Mouse (Mus musculus): ENCODE results near the gene Mreg. TPM values are rescaled to one million over a fixed set of nuclear protein-coding genes. Genes with fewer than 3 reads are reported as not detected.
"Not testable (repeated sequence)": the region's sequence is repeated elsewhere in the genome, so short reads cannot be mapped to it uniquely, and the experiment has no call there.

The Mreg gene
- polyA plus RNA-seq (2016; fragmentation: Nextera tagmentation; extraction: Ambion mirVana) = 4.0 and 4.2 TPM in 2 replicates

DNA sequence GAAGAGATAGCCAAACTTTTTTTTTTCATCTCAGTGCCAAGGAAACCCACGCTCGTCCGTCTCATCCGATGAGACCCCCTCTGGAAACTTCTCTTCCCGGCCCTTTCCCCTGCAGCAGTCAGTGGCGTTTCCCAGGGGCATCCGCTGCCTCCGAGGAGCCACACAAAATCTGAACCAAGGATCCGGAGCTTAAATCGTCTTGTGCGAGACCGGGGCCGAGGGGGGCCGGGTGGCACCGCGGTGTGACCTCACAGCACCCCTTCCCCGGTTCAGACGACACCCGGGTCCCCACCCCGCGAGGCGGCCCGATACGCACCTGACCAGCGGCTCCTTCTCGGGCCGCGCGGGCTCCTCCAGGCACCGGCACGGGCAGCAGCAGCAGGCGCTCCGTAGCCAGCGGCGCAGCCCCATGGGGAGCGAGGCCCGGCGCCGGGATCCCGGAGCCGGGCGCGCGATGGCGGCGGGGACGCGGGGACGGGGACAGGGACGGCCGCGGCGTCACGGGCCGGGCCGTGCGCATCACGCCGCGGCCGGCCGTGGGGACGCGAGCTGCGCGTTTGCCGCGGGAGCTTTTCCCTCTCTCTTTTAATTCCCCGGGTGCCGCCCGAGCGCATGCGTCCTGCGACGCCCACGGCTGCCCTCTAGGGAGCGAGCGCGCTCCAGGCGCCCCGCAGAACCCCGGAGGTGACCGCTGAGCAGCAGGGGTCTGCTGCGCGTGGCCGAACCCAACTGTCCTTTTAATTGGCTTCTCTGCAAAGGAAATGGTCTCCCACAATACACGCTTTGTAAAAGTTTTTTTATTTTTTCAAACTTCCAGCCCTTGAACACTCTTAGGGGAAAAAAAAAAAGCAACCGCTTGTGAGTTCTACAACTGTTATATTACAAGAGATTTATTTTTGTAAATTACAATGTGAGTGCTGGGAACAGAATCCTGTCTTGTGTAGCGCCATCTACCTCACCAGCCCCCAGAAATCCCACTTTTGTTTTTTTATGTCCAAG, at the start of gene Mreg:
TSS of gene Mreg (minus strand) at position 607 of the 999 bp plus-strand sequence.
- H3K27me3 ChIP-seq (ENCODE audit: insufficient read depth, poor library complexity, severe bottlenecking) = no peaks in the 10 kb centered on the region
- no peaks in the 10 kb centered on the region for H3K36me3 ChIP-seq
- H3K27ac ChIP-seq = peak within 1 kb of the TSS; percentile 91
- peaks cover 18% of the 10 kb centered on the region for H3K4me1 ChIP-seq
- peak within 1 kb of the TSS; percentile 89 for H3K4me3 ChIP-seq
- under 1% methylated on average over 89 of the region's 89 CpGs for WGBS
- H3K9me3 ChIP-seq = no peaks in the 10 kb centered on the region
- DNase-seq (ENCODE audit: low spot score) = peak; percentile 85

DNA sequence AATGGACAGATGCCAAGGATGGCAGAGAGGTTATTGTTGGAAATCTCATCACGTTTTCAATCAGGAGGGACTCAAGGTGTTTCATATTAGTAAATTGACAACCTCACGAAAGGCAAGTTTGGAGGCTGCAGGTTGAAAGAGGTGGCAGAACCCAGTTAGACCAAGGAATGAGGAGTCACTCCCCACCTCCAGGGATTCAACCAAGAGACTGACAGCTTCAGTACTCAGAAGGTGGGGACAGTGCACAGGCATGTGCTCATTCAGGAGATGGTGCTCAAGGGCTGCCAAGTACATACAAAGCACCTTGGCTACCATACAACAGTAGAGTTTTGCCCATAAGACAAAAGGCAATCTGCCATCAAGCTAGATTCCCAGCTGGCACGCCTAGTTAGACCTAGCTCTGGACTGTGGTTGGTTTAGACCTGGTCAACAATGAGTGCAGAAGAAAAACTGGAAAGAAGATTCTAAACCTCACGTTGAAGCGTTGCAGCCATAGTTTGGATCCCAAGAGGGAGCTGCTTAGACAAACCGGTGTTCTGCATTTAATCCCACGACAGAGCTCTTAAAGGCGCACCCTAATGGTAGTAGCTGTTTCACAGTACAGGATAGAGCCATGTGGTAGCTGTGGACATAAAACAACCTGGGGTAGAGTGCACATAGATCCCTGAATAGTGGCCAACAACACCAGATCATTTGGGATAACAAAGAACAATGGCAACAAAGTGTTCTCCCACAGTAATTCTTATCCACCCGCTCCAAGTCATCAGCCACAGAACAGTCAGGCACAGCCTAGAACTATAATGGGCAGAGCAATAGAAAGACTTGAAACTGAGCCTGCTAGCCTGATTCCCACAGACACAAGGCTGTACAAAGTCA, 44.5 kb upstream of the Mreg start:
- Histone ChIP-seq H3K4me3 (no peak overlapping the region), H3K4me1 (peaks cover 21% of the 10 kb centered on the region), H3K36me3 (0 out of 2 replicates have a peak, but pooled peaks cover 1% of the 10 kb centered on the region), H3K9me3 (no peaks in the 10 kb centered on the region), H3K27ac (no peak overlapping the region), H3K27me3 (ENCODE audit: insufficient read depth, poor library complexity, severe bottlenecking) (no peaks in the 10 kb centered on the region)
- WGBS = 75% methylated on average over 9 of the region's 9 CpGs
- DNase-seq (ENCODE audit: low spot score) = no peak

DNA sequence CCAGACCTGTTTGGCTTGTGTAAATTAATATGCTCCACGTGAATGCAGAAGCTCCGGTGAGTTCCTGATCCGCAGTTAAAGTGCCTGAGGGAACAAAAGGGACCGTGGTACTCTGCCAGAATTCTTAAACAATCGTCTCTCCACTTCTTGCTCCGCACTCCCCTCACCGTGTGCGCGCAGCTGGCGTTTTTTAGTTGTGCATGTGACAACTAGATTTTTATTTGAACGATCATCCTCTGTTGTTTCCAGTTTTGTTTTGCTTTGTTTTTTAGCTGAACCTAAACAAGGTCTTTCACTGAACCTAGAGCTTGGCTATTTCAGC, 43.7 kb upstream of the Mreg start:
- peak overlapping the region; percentile 95 for H3K27ac ChIP-seq
- H3K4me3 ChIP-seq = peak overlapping the region; percentile 53; the same call in 1 of the 2 replicates
- DNase-seq (ENCODE audit: low spot score) = no peak
- H3K9me3 ChIP-seq = no peaks in the 10 kb centered on the region
- H3K27me3 ChIP-seq (ENCODE audit: insufficient read depth, poor library complexity, severe bottlenecking) = no peaks in the 10 kb centered on the region
- peaks cover 21% of the 10 kb centered on the region for H3K4me1 ChIP-seq
- WGBS = 42% methylated on average over 11 of the region's 11 CpGs
- no peaks in the 10 kb centered on the region for H3K36me3 ChIP-seq

DNA sequence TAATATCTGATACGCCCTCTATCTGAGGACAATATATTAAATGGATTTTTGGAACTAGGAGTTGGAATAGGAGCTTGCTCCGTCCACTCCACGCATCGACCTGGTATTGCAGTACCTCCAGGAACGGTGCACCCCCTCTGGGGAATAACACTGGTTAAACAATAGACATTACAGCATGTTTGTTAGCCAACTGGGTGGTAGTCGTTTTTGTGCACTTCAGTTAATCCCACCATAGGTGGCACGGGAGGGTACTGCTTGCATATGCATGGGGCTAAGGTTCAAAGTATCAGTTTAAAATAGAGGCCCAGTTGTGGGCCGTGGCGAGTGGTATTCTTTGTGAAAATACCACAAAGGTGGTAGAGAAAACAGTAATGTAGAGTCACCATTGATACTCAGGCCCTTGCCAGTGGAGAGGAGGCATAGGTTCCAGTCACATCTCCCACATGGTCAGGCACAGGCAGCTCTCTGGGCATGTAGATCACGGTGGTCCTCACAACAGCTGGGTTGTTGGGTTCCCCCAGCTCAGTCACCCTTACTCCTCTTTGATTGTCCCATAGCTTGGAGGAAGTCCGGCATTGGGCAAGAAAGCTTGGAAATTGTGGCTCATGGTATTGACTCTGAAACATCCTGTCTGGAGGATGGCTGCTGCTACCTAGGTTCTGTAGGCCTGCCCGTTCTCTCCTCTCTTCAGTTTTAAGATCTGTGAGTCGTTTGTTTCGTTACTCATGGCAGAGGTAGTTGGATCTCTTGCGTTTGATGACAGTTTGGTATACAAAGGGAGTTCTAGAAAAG, 43.2 kb upstream of the Mreg start:
- peak; percentile 97 for DNase-seq (ENCODE audit: low spot score)
- H3K36me3 ChIP-seq = no peaks in the 10 kb centered on the region
- peaks cover 21% of the 10 kb centered on the region for H3K4me1 ChIP-seq
- H3K27ac ChIP-seq = peak overlapping the region; percentile 95
- H3K4me3 ChIP-seq = peak overlapping the region; percentile 53
- H3K9me3 ChIP-seq = no peaks in the 10 kb centered on the region
- H3K27me3 ChIP-seq (ENCODE audit: insufficient read depth, poor library complexity, severe bottlenecking) = no peaks in the 10 kb centered on the region
- WGBS = 5% methylated on average over 15 of the region's 15 CpGs

DNA sequence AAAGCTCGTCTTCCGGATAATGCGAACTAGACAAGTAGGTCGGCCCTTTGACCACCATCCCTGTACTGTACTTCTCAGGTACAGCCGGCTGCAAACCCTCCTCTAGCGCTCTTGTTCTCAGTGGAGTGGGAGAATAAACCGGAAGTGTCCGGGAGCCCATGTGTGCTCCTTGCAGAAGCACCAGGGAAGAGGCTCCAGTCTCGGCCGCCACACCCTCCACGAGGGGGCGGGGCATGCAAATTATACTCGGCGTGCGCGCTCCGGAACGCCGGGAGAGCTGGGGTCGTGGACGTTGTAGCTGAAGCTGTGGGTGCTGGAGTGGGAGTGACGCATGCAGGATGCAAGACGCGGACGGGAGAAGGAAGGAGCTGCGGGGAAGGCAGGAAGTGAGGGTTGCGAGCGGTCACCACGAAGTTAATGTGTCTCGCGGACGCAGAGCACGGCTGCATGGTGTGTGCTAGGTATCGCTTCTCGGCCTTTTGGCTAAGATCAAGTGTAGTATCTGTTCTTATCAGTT, 42.5 kb upstream of the Mreg start:
- no peaks in the 10 kb centered on the region for H3K27me3 ChIP-seq (ENCODE audit: insufficient read depth, poor library complexity, severe bottlenecking)
- H3K4me3 ChIP-seq = peak overlapping the region; percentile 53
- no peaks in the 10 kb centered on the region for H3K9me3 ChIP-seq
- peak overlapping the region; percentile 95 for H3K27ac ChIP-seq
- H3K36me3 ChIP-seq = no peaks in the 10 kb centered on the region
- H3K4me1 ChIP-seq = peaks cover 21% of the 10 kb centered on the region
- under 1% methylated on average over 35 of the region's 35 CpGs for WGBS
- DNase-seq (ENCODE audit: low spot score) = peak; percentile 97

DNA sequence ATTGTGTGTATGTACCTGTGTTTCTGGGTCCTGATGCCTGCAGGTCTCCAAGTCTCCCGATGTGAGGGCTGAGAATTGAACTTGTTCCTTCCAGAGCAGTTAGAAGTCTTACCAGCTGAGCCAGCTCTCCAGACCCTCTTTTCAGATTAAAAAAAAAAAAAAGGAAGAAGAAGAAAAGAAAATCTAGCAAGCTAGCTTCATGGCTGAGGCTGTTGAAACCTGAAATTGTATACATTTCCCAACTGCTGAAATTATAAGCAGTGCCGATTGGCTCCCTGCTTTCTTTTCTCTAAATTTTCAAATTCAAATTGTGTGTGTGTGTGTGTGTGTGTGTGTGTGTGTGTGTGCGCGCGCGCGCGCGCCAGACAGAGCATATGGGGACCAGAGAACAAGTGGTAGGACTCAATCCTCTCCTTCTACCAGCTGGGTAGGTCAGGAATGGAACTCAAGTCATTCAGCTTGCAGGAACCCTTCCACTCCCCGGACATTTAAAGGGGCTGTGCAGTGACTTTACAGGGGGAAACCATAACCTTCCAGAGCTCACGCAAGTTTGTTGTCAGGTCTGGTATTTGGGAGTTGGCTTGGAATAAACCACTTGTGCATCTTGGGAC, 41.9 kb upstream of the Mreg start:
- H3K4me3 ChIP-seq = peak overlapping the region; percentile 53
- H3K27ac ChIP-seq = peak overlapping the region; percentile 95
- DNase-seq (ENCODE audit: low spot score) = no peak

DNA sequence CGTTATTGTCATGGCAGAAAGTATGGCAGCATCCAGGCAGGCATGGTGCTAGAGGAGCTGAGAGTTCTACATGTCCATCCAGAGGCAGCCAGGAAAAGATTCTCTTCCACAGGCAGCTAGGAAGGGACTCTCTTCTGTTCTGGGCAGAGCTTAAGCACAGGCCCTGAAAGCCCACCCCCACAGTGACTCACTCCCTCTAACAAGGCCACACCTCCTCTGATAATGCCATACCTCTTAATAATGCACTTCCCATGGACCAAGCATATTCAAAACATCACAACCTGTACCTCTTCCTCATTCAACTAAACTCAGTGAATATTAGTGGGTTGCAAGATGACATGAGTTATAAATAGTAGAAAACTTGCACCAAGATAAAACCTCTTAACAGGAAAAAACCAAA, 39.7 kb upstream of the Mreg start:
- Histone ChIP-seq H3K27ac (no peak overlapping the region), H3K27me3 (ENCODE audit: insufficient read depth, poor library complexity, severe bottlenecking) (no peaks in the 10 kb centered on the region), H3K4me3 (no peak overlapping the region), H3K9me3 (no peaks in the 10 kb centered on the region), H3K36me3 (no peaks in the 10 kb centered on the region), H3K4me1 (peaks cover 21% of the 10 kb centered on the region; the same call in 1 of the 2 replicates)
- 75% methylated on average over 1 of the region's 1 CpGs for WGBS
- no peak for DNase-seq (ENCODE audit: low spot score)

More for the DNA sequence above, 41.9 kb upstream of the Mreg start:
- no peaks in the 10 kb centered on the region for H3K36me3 ChIP-seq
- no peaks in the 10 kb centered on the region for H3K9me3 ChIP-seq
- 44% methylated on average over 11 of the region's 11 CpGs for WGBS
- peaks cover 21% of the 10 kb centered on the region for H3K4me1 ChIP-seq
- no peaks in the 10 kb centered on the region for H3K27me3 ChIP-seq (ENCODE audit: insufficient read depth, poor library complexity, severe bottlenecking)

DNA sequence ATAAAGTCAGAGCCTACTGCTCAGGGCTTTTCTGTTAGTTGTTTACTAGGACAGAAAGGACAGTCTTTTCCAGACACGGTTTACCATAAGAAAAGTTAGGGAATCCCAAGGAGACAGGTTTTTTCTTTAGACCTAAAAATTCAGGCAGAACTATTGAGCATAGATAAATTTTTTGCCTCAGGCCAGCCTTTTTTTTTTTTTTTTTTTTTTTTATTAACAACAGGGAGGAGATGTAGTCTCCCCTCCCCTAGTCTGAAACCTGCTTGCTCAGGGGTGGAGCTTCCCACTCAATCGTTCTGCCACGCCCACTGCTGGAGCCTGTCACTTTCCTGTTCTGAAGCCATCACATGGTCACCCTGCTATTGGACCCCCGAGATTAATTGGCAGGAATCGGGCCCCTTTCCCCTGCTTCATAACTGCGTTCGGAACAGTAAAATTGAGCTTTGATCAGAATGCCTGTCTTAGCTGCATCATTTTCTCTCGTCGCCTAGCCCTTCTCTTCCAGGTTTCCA, 36.2 kb upstream of the Mreg start:
- not testable (repeated sequence) for H3K36me3 ChIP-seq; H3K27me3 ChIP-seq (ENCODE audit: insufficient read depth, poor library complexity, severe bottlenecking); H3K9me3 ChIP-seq; DNase-seq (ENCODE audit: low spot score); H3K4me1 ChIP-seq; H3K4me3 ChIP-seq; H3K27ac ChIP-seq
- 44% methylated on average over 9 of the region's 9 CpGs for WGBS

DNA sequence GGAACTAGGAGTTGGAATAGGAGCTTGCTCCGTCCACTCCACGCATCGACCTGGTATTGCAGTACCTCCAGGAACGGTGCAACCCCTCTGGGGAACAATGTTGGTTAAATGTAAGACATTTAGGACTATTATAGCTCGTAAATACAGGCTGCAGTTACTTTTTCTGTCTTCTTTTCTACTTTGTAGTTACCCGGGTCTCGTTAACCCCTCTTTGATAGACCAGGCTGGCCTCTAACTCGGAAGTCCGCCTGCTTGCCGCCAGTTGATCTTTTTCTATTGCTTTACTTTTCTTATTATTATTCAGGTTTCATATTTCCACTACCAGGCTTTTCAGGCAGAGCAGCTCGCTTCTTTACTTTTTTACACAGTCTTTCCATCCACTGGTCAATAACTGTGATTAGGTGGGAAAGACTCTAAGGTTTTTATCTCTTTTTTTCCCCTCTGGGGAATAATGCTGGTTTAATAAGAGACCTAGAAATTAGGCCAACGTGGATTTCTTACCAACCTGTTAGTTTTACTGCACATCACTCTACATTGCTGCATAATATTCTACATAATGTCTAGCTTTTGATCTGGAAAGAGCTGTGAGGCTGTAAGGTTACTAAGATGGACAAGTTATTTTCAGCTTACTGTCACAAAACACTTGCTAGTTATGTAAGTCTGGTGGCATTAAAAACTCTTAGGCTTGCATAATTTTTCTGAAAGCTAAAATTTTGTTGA, 32.4 kb upstream of the Mreg start:
- Histone ChIP-seq H3K4me1 (no peaks in the 10 kb centered on the region), H3K4me3 (0 out of 2 replicates have a peak overlapping the region, but pooled peaks have one; percentile 61), H3K27ac (peak overlapping the region; percentile 100; the same call in 1 of the 2 replicates), H3K36me3 (no peaks in the 10 kb centered on the region), H3K9me3 (no peaks in the 10 kb centered on the region), H3K27me3 (ENCODE audit: insufficient read depth, poor library complexity, severe bottlenecking) (no peaks in the 10 kb centered on the region)
- under 1% methylated on average over 12 of the region's 12 CpGs for WGBS
- DNase-seq (ENCODE audit: low spot score) = peak; percentile 84

DNA sequence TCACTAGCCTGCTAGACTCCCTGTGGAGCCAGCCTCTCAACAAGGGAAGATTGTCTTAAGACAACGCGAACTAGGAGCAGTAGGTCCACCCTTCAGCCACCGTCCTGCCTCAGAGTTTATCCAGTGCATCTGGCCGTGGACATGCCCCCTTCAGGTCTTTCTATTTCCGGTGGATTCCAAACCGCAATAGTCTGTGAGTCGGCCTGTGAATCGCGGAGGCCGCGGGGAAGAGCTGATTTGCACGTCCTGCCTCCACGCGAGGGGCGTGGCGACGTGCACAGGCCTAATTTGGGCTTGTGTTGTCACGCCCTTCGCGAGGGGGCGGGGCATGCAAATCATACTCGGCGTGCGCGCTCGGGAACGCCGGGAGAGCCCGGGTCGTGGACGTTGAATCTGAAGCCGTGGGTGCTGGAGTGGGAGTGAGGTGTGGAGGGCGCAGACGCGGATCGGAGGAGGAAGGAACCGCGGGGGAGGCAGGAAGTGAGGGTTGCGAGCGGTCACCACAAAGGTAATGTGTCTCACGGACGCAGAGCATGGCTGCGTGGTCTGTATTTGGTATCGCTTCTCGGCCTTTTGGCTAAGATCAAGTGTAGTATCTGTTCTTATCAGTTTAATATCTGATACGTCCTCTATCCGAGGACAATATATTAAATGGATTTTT, 31.7 kb upstream of the Mreg start:
- under 1% methylated on average over 47 of the region's 47 CpGs for WGBS
- no peaks in the 10 kb centered on the region for H3K27me3 ChIP-seq (ENCODE audit: insufficient read depth, poor library complexity, severe bottlenecking)
- H3K4me3 ChIP-seq = peak overlapping the region; percentile 61

More for the DNA sequence above, 31.7 kb upstream of the Mreg start:
- H3K27ac ChIP-seq = peak overlapping the region; percentile 100
- H3K36me3 ChIP-seq = no peaks in the 10 kb centered on the region
- DNase-seq (ENCODE audit: low spot score) = peak; percentile 98
- H3K4me1 ChIP-seq = no peaks in the 10 kb centered on the region
- no peaks in the 10 kb centered on the region for H3K9me3 ChIP-seq

Data from heart, embryonic 10.5 days (tissue).